Mouse (Mus musculus): ENCODE data around the gene Ift43. TPM values are rescaled to one million over a fixed set of nuclear protein-coding genes. Genes with fewer than 3 reads are reported as not detected.

Gene Ift43
- polyA plus RNA-seq, 1 experiment = 44.2 TPM

DNA sequence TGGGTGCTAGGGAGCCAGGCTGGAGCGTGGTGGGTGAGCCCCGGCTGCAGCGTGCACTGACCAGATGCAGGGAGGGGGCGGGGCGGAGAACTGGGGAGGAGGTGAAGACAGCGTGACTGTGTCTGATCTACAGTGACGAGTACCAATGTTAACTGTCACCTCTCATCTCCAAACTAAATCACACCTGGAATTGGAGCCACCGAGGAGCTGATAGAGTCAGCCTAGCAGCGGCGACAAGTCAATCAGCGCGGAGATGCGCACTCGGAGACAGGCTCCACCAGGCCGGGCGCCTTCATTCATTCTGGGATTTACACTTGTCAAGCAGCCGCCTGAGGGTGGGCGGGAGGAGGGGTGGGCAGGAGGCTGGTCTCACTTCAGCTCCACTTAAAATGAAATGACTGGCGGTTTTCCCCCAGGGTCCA lies 128.8 kb downstream of the Ift43 start:
- Histone ChIP-seq H3K27ac (ENCODE audit: insufficient read depth, low read length) (no peak overlapping the region), H3K4me3 (ENCODE audit: insufficient read depth, low read length) (no peak overlapping the region), H3K4me1 (ENCODE audit: control insufficient read depth, insufficient read depth, low read length) (no peaks in the 10 kb centered on the region)
- TF ChIP-seq CTCF (IDR thresholded peaks at IDR 0.05; ENCODE audit: borderline replicate concordance, insufficient read depth, low read length) (no peak), POLR2A (IDR thresholded peaks at IDR 0.05; ENCODE audit: low read depth, low read length) (no peak)

Other genes with a start within 250 kb of the Ift43 start
- gene Tgfb3, start 3.5 kb upstream of the Ift43 start, polyA plus RNA-seq (2011; ENCODE audit: insufficient read length, low read depth, missing spikeins) = 239 and 264 TPM in 2 replicates
- 20.9 and 21.2 TPM in 2 replicates for gene Gpatch2l, start 159.3 kb downstream of the Ift43 start, polyA plus RNA-seq (2011; ENCODE audit: insufficient read length, low read depth, missing spikeins)